Mouse (Mus musculus): ENCODE measurements around the gene Sf3a1. TPM values are rescaled to one million over a fixed set of nuclear protein-coding genes. Genes with fewer than 3 reads are reported as not detected.
"Not testable (repeated sequence)": the region's sequence is repeated elsewhere in the genome, so short reads cannot be mapped to it uniquely, and the experiment has no call there.

Gene Sf3a1
- polyA plus RNA-seq, 1 experiment from 2014 or later = 70.1 TPM

GRCm38 (mm10) chr11:4174586-4174985, 14.4 kb downstream of the Sf3a1 start:
- ATAC-seq (ENCODE audit: low FRiP score, low read depth) = no peak

DNA sequence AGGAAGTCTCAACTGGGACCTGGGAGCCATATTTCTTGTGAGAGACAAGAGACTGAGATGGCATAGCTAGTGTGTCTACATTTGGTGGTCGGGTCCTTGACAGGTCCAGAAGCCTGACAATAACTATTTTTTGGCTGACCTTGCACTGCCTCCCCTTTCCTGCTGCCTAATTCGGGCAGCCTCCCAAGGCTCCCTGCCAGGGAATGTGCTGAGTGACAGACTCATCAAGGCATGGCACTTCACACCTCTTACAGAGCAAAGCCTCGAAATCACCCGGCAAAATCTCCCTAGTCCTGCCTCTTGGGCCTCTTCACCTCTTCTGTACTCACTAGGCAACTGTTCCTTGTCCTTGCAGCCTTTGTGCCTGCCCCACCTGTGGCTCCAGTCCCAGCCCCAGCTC, 17.6 kb downstream of the Sf3a1 start:
- ATAC-seq (ENCODE audit: low FRiP score, low read depth) = no peak
- H3K4me1 ChIP-seq = no peaks in the 10 kb centered on the region
- WGBS = 93% methylated on average over 4 of the region's 4 CpGs

More at GRCm38 (mm10) chr11:4174586-4174985, 14.4 kb downstream of the Sf3a1 start:
- peaks cover 100% of the 10 kb centered on the region for H3K36me3 ChIP-seq
- no peak overlapping the region for H3K27ac ChIP-seq
- H3K4me2 ChIP-seq (replicated peaks) = no peak overlapping the region
- H3K27me3 ChIP-seq (replicated peaks) = no peaks in the 10 kb centered on the region
- no peak overlapping the region for H3K4me3 ChIP-seq
- H3K9me3 ChIP-seq = no peaks in the 10 kb centered on the region
- WGBS = 92% methylated on average over 5 of the region's 5 CpGs
- H3K9ac ChIP-seq = no peak overlapping the region
- no peaks in the 10 kb centered on the region for H3K4me1 ChIP-seq

GRCm38 (mm10) chr11:4182061-4182460, 21.9 kb downstream of the Sf3a1 start:
- no peak overlapping the region for H3K4me2 ChIP-seq (replicated peaks)
- no peak for ATAC-seq (ENCODE audit: low FRiP score, low read depth)
- peaks cover 61% of the 10 kb centered on the region for H3K36me3 ChIP-seq
- no peak overlapping the region for H3K4me3 ChIP-seq
- no peaks in the 10 kb centered on the region for H3K9me3 ChIP-seq
- WGBS = 12% methylated on average over 1 of the region's 1 CpGs
- H3K27ac ChIP-seq = no peak overlapping the region
- no peak overlapping the region for H3K9ac ChIP-seq
- no peaks in the 10 kb centered on the region for H3K27me3 ChIP-seq (replicated peaks)
- H3K4me1 ChIP-seq = peaks cover under 1% of the 10 kb centered on the region; the same call in 1 of the 2 replicates

More for the DNA sequence above, 17.6 kb downstream of the Sf3a1 start:
- H3K4me3 ChIP-seq = no peak overlapping the region
- H3K9ac ChIP-seq = no peak overlapping the region
- no peak overlapping the region for H3K4me2 ChIP-seq (replicated peaks)
- H3K9me3 ChIP-seq = no peaks in the 10 kb centered on the region
- H3K27me3 ChIP-seq (replicated peaks) = no peaks in the 10 kb centered on the region
- H3K36me3 ChIP-seq = peaks cover 99% of the 10 kb centered on the region
- H3K27ac ChIP-seq = no peak overlapping the region

DNA sequence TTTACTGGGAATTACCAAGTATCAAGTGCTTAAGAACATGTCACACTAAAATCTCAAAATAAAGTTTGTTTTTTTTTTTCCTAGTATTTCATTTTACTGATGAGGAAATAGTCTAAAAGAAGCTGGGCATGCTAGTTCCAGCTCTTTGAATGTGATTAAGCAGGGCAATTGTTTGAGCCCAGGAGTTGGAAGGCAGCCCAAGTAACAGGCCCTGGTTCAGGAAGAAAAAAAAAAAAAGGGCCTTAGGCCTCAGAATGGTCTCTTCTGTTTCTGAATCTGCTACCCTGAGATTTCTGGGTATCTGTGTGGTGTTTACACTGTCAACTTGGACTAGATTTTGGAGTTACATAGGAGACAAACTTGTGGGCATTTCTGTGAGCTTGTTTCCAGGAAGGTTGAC, 23.4 kb downstream of the Sf3a1 start:
- Histone ChIP-seq H3K27me3 (replicated peaks) (no peaks in the 10 kb centered on the region), H3K27ac (no peak overlapping the region), H3K9me3 (no peaks in the 10 kb centered on the region), H3K4me1 (peaks cover 10% of the 10 kb centered on the region), H3K36me3 (peaks cover 47% of the 10 kb centered on the region), H3K4me2 (replicated peaks) (no peak overlapping the region), H3K9ac (no peak overlapping the region), H3K4me3 (no peak overlapping the region)
- no peak for ATAC-seq (ENCODE audit: low FRiP score, low read depth)

- WGBS = 74% methylated on average over 4 of the region's 4 CpGs
- no peaks in the 10 kb centered on the region for H3K9me3 ChIP-seq
- H3K9ac ChIP-seq = no peak overlapping the region
- no peaks in the 10 kb centered on the region for H3K27me3 ChIP-seq (replicated peaks)
- H3K4me1 ChIP-seq = peaks cover 10% of the 10 kb centered on the region
- peaks cover 38% of the 10 kb centered on the region for H3K36me3 ChIP-seq
- H3K4me3 ChIP-seq = no peak overlapping the region
- no peak overlapping the region for H3K27ac ChIP-seq
- H3K4me2 ChIP-seq (replicated peaks) = no peak overlapping the region
- ATAC-seq (ENCODE audit: low FRiP score, low read depth) = no peak
Observed at GRCm38 (mm10) chr11:4184251-4184952, 24.3 kb downstream of the Sf3a1 start.

DNA sequence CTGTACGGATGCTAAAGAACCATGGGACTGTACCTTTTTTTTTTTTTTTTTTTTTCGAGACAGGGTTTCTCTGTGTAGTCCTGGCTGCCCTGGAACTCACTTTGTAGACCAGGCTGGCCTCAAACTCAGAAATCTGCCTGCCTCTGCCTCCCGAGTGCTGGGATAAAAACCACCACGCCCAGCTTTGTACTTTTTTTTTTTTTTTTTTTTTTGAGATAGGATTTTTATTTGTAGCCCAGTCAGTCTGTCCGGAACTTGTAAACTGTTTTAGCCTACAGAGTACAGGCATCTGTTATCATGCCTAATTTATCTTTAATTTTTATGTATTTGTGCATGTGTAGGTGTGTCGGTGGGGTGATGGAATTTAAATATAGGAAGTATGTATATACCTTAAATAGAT, 25.3 kb downstream of the Sf3a1 start:
- not testable (repeated sequence) for H3K27ac ChIP-seq; ATAC-seq (ENCODE audit: low FRiP score, low read depth); H3K27me3 ChIP-seq (replicated peaks); H3K4me2 ChIP-seq (replicated peaks); H3K9ac ChIP-seq; H3K9me3 ChIP-seq; H3K4me1 ChIP-seq; H3K4me3 ChIP-seq
- whole genome bisulfite sequencing = 92% methylated on average over 6 of the region's 6 CpGs
- peaks cover 27% of the 10 kb centered on the region for H3K36me3 ChIP-seq

GRCm38 (mm10) chr11:4186486-4187317, 26.6 kb downstream of the Sf3a1 start, which contains the start of gene Tbc1d10a:
Gene Tbc1d10a, plus strand, starts transcription at chr11:4186789.
- Histone ChIP-seq H3K4me2 (replicated peaks) (peak within 1 kb of the TSS; percentile 90), H3K4me1 (peaks cover 10% of the 10 kb centered on the region), H3K27me3 (replicated peaks) (no peaks in the 10 kb centered on the region), H3K9ac (peak within 1 kb of the TSS; percentile 87), H3K4me3 (peak within 1 kb of the TSS; percentile 83), H3K27ac (no peak within 1 kb of the TSS), H3K36me3 (peaks cover 15% of the 10 kb centered on the region), H3K9me3 (no peaks in the 10 kb centered on the region)
- peak; percentile 99 for ATAC-seq (ENCODE audit: low FRiP score, low read depth)
- under 1% methylated on average over 71 of the region's 71 CpGs for WGBS

DNA sequence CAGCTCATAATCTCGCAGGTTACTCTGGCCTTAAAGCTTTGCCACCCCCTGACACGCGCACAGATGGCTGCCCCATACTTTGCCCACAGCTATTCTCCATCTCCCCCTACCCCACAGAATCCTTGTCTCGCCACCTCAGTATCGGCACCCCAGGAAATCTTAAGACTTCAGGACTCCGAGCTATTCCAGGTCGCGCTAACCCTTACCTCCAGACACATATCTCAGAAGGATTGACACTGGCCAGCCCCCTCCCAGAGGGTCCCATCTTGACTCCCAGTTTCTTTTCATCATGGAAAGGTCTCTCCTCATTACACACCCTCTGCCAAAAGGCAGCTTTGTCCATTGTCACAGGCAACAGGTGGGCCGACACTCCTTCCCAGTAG, 27.2 kb downstream of the Sf3a1 start:
- Histone ChIP-seq H3K9ac (peak overlapping the region; percentile 87), H3K4me2 (replicated peaks) (peak overlapping the region; percentile 90), H3K27ac (no peak overlapping the region), H3K4me3 (peak overlapping the region; percentile 83), H3K9me3 (no peaks in the 10 kb centered on the region), H3K36me3 (peaks cover 9% of the 10 kb centered on the region), H3K27me3 (replicated peaks) (no peaks in the 10 kb centered on the region), H3K4me1 (peaks cover 10% of the 10 kb centered on the region)
- WGBS = 16% methylated on average over 9 of the region's 9 CpGs
- ATAC-seq (ENCODE audit: low FRiP score, low read depth) = peak; percentile 4; the same call in 1 of the 2 replicates

DNA sequence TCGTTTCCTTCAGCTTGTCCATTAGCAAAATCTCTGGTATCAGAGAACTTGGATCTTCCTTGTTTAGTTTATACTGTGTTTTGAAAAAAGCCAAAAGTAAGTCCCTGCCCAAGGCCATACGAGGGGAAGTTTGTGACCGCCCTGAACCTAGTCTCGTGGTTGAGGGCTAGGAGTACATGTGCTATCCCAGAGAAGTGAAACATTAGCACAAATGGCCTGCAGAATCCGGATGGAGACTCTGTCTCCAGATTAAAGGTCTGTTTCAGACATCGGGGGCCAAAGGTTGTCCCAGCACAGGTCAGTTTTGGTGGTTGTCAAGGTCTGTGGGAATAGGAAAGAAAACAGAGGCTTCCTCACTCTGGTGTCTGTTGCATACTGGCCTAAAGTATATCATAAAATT, 29.0 kb downstream of the Sf3a1 start:
- H3K9ac ChIP-seq = no peak overlapping the region
- H3K36me3 ChIP-seq = no peaks in the 10 kb centered on the region
- H3K27me3 ChIP-seq (replicated peaks) = no peaks in the 10 kb centered on the region
- no peak overlapping the region for H3K4me2 ChIP-seq (replicated peaks)
- ATAC-seq (ENCODE audit: low FRiP score, low read depth) = no peak
- peaks cover 10% of the 10 kb centered on the region for H3K4me1 ChIP-seq
- no peaks in the 10 kb centered on the region for H3K9me3 ChIP-seq
- H3K27ac ChIP-seq = no peak overlapping the region
- WGBS = 88% methylated on average over 6 of the region's 6 CpGs
- no peak overlapping the region for H3K4me3 ChIP-seq

DNA sequence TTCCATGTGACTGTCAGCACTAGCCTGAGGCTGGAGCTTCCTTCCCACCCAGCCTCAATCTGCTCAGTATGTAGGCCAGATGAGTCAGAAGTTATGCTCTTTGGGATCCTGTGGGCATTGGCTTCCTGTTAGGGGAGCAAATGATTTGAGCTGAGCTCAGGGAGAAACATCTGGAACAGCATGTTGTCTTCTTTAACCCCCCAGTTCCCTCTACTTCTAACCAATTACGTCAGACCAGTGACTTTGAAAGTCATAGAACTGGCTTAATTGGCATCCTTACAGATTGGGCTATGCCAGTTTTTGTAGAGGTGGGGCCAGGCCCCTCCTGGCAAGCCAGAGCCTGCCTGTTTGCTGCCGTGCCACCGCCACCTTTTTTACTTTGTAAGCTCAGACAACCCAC, 30.5 kb downstream of the Sf3a1 start:
- Histone ChIP-seq H3K36me3 (no peaks in the 10 kb centered on the region), H3K27me3 (replicated peaks) (no peaks in the 10 kb centered on the region), H3K4me2 (replicated peaks) (no peak overlapping the region), H3K9me3 (no peaks in the 10 kb centered on the region), H3K9ac (no peak overlapping the region), H3K4me1 (peaks cover 10% of the 10 kb centered on the region), H3K4me3 (no peak overlapping the region), H3K27ac (no peak overlapping the region)
- 75% methylated on average over 3 of the region's 3 CpGs for WGBS
- ATAC-seq (ENCODE audit: low FRiP score, low read depth) = no peak

- WGBS = 87% methylated on average over 3 of the region's 3 CpGs
- ATAC-seq (ENCODE audit: low FRiP score, low read depth) = no peak
- Histone ChIP-seq H3K9me3 (no peaks in the 10 kb centered on the region), H3K27me3 (replicated peaks) (no peaks in the 10 kb centered on the region), H3K9ac (no peak overlapping the region), H3K4me1 (peaks cover 3% of the 10 kb centered on the region; the same call in 1 of the 2 replicates), H3K4me3 (no peak overlapping the region), H3K36me3 (no peaks in the 10 kb centered on the region), H3K27ac (no peak overlapping the region), H3K4me2 (replicated peaks) (no peak overlapping the region)
Observed at GRCm38 (mm10) chr11:4192757-4193156, 32.6 kb downstream of the Sf3a1 start.

GRCm38 (mm10) chr11:4193420-4193819, 33.3 kb downstream of the Sf3a1 start:
- Histone ChIP-seq H3K9ac (no peak overlapping the region), H3K27ac (no peak overlapping the region), H3K4me3 (no peak overlapping the region), H3K4me1 (no peaks in the 10 kb centered on the region; the same call in 1 of the 2 replicates), H3K9me3 (no peaks in the 10 kb centered on the region), H3K36me3 (no peaks in the 10 kb centered on the region), H3K27me3 (replicated peaks) (no peaks in the 10 kb centered on the region), H3K4me2 (replicated peaks) (no peak overlapping the region)
- ATAC-seq (ENCODE audit: low FRiP score, low read depth) = no peak

Data from neural tube, embryonic 12.5 days (tissue).